Mouse (Mus musculus) T-helper 2 cell (primary cell): ENCODE results near the gene Itk.

Experiments used
- in situ Hi-C: fragments of 300-600 bp; cut with MboI, MseI; formaldehyde crosslinking; loops from one replicate; pipeline ENCODE4 v1.15.1; 2025; ENCODE audit warnings: high pct_unique_total_duplicates

Itk gene

DNA sequence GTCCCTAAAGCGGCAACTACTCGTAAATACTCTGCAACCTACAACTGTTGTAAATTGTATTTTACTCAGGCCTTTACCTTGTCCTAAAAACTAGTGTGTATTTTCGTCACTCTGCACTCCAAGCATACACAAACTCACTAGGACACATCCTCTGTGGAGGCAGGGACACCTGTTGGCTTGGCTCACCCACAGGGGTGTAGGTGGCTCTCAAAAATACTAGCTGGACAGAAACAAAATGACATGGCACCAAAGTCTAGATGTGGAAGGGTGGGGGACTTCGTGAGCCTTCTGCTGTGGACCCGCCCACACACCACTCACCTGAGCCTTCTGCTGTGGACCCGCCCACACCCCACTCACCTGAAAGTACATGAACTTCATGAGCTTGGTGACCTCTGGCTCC is 105.5 kb downstream of the Itk start:
- in situ Hi-C loops: no loop called here

DNA sequence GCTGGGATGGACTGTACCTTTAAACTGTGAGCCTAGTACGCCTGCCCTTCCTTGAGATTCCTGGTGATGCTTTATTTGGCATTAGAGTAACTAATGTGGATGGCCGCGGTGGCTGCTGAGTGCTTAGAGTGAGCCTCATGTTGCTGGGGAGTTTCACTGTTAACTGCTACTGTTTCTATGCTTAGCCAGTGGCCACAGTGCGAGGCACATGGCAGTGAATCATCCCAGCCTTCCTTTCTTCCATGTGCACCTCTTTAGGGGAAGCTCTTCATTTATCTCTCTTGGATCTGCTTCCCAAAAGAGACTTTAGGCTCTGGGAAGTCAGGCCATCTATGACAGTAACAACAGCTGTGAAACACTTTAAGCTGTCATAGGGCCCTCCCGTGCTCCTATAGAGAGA is 106.7 kb downstream of the Itk start:
- in situ Hi-C loops: no loop called here

DNA sequence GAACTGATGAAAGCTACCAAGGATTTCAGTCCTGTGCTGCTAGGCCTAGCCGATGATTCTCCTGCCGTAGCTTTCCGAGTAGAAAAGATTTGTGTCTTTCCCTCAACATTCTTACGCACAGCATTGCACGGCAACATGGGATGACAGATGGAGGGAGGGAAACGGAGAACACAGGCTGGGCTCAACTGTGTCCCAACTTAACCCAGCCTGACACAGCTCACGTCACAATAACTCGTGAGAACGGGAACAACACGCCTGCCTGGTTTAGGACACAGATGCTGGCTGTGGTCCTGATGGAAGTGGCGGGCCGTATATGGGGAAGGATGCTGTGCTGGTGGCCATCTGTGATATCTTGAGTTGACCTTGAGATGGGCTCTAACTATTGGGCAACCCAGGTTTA is 110.6 kb downstream of the Itk start:
- in situ Hi-C loops: no loop called here

DNA sequence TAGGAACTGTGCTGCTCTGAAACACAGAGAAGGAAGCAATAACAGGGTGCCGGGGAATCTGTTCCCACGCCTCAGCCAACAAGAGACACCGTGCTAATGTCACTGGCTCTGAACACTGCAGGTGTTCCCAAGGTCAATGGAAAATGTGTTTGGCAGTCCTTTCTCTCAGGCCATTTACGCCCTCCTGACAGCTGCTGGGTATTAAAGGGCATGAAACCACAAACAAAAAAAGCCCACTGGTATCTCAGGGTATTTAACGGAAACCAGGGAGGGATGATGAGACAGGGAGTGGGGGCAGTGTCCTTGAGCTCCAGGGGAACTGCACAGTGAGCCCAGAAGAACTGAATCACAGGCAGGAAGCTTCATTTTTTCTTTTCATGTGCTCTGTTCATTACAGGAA is 111.2 kb downstream of the Itk start:
- in situ Hi-C loops: no loop called here

DNA sequence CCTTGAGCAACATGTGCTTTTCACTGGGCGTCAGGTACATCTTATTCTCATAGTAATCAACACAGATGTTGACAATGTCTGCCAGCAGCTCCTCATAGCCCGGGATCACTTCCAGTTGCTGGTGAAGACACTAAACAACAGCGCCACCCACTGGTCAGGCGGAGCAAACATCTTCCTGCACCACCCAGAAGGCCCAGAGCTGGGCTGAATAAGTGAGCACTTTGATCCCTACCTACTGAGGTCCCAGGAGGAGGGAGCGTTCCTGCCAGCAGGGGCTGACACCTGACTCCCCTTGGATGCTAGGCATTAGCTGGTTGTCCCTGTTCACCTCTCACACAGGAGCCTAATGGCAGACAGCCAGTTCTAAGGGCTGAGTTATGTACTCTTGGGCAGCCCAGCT is 112.5 kb downstream of the Itk start:
- in situ Hi-C loops: no loop called here

DNA sequence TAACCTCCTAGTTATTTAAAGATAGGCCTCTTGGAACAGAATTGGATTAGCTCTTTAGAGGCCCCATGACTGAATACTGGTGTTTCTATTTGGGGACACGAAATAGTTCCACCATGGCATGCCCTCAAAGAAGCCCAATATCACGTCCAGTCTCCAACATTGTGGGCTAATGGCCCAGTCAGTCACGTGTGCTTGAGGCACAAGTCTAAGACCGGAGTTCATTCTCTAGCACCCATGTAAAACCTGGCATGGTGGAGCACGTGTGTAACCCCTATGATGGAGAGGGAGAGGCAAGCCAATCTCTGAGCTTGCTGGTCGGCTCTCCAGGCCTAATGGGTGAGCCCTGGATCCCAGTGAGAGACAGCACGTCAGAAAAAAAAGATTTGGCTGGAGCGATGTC is 113.1 kb downstream of the Itk start:
- in situ Hi-C loops: no loop called here

DNA sequence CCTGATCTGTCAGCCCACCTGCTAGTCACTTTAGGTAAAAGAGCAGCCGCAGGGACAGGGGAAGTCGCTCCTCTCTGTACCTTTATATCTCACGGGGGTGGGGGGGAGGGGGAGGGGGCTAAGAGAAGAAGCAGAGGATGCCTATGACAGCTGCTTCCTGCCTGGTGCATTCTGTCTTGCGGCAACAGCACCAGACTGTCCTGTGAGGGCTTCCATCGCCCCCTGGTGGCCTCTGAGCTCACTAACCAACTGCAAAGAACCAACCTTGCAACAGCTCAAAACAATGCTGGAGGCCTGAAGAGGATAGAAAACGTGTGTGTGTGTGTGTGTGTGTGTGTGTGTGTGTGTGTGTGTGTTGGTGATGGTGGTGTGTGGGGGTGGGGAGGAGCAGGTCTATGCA is 114.0 kb downstream of the Itk start:
- in situ Hi-C loops: no loop called here
